Mouse (Mus musculus): Measurements from ENCODE around the gene Fam208a. TPM values are rescaled to one million over a fixed set of nuclear protein-coding genes. Genes with fewer than 3 reads are reported as not detected.

Fam208a gene
- polyA plus RNA-seq, 1 experiment from 2014 or later = 19.1 TPM

DNA sequence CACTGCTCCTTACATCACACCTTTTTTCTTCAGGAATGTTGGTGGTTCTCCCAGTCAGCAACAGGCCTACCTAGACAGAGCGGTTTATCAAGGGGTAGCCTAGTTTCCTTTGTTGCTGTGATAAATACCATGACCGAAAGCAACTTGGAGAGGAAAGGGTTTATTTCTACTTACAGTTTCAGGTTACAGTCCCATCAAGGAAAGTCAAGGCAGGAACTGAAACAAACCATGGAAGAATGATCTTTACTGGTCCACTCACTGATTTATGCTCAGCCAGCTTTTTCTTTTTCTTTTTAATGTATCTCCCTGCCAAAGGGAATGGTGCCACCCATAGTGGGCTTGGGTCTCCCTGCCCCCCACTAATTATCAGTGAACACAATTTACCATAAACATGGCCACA, 22.7 kb upstream of the Fam208a start:
- H3K9me3 ChIP-seq (ENCODE audit: control insufficient read depth, low read length) = 0 out of 2 replicates have a peak, but pooled peaks cover 3% of the 10 kb centered on the region
- ATAC-seq (ENCODE audit: low FRiP score, low TSS enrichment) (no peak), DNase-seq (no peak)
- no peaks in the 10 kb centered on the region for H3K4me1 ChIP-seq (ENCODE audit: control insufficient read depth, insufficient read depth, low read length)
- H3K27ac ChIP-seq (replicated peaks; ENCODE audit: low read depth, low read length) = no peak overlapping the region
- H3K36me3 ChIP-seq (ENCODE audit: control insufficient read depth, insufficient read depth, low read length) = no peaks in the 10 kb centered on the region
- WGBS = 95% methylated on average over 2 of the region's 2 CpGs
- no peak overlapping the region for H3K9ac ChIP-seq (replicated peaks; ENCODE audit: low read length)
- H3K27me3 ChIP-seq (ENCODE audit: control insufficient read depth, insufficient read depth, low read length) = no peaks in the 10 kb centered on the region
- H3K4me3 ChIP-seq (replicated peaks; ENCODE audit: low read depth, low read length) = no peak overlapping the region
- H3K4me2 ChIP-seq (ENCODE audit: low read length) = no peak overlapping the region

DNA sequence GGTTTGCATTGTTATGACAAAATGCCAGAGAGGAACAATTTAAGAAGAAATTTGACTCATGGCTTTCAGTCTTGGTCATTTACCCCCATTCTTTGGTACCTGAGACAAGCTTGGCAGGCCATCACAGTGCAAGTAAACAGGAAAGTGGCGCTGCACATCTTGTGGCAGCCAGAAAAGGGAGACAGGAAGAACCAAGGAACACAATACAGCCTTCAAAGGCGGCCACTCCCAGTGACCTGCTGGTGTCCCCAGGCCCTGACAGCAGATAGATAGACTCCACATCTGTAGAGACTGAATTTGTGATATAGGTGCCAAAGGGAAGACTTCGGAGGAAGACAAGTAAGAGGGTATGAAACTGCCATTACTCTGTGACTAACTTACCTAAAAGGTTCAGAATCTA, 20.4 kb upstream of the Fam208a start:
- Histone ChIP-seq H3K4me1 (ENCODE audit: control insufficient read depth, insufficient read depth, low read length) (no peaks in the 10 kb centered on the region), H3K9ac (replicated peaks; ENCODE audit: low read length) (no peak overlapping the region), H3K36me3 (ENCODE audit: control insufficient read depth, insufficient read depth, low read length) (no peaks in the 10 kb centered on the region), H3K9me3 (ENCODE audit: control insufficient read depth, low read length) (0 out of 2 replicates have a peak, but pooled peaks cover 3% of the 10 kb centered on the region), H3K27ac (replicated peaks; ENCODE audit: low read depth, low read length) (no peak overlapping the region), H3K27me3 (ENCODE audit: control insufficient read depth, insufficient read depth, low read length) (no peaks in the 10 kb centered on the region), H3K4me3 (replicated peaks; ENCODE audit: low read depth, low read length) (no peak overlapping the region), H3K4me2 (ENCODE audit: low read length) (no peak overlapping the region)
- DNase-seq (no peak), ATAC-seq (ENCODE audit: low FRiP score, low TSS enrichment) (no peak)
- WGBS = 87% methylated on average over 3 of the region's 3 CpGs

DNA sequence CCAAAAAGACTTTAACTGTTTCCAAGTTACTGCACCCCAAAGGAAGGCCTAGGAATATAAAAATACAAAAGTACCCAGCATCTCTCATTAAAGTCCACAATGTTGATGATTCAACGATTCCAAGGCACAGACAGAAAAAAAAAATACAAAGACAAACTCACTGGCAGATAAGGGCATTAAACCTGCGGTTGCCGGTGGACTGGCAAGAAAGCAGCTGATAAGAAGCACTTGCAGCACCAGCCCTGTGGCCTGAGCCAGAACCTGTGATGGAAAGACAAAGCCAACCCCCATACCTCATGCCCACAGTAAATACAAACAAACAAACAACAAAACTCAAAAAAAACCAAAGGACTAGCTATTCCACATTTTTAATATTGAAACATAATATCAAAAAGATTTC, 19.0 kb upstream of the Fam208a start:
- H3K27ac ChIP-seq (replicated peaks; ENCODE audit: low read depth, low read length) = no peak overlapping the region
- WGBS = 96% methylated on average over 3 of the region's 3 CpGs

DNA sequence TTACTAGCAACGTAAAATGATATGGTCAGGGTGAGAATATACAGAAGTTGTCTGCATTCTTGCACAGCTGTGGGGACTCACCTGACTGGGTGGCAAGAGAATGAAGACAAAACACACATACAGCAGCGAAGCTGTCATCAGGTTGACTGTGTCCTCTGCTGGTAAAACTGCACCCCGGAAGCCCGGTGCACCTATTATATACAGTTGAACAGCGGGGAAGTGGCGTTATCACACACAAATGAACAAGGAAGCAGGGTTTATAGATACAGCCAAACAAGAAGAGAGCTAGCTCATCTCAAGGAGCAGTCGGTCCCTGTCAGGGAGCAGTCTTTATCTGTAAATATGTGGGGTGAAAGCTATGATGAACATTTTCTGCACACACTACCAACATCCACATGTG, 17.1 kb upstream of the Fam208a start:
- no peaks in the 10 kb centered on the region for H3K36me3 ChIP-seq (ENCODE audit: control insufficient read depth, insufficient read depth, low read length)
- H3K27ac ChIP-seq (replicated peaks; ENCODE audit: low read depth, low read length) = no peak overlapping the region
- H3K9ac ChIP-seq (replicated peaks; ENCODE audit: low read length) = no peak overlapping the region
- no peaks in the 10 kb centered on the region for H3K4me1 ChIP-seq (ENCODE audit: control insufficient read depth, insufficient read depth, low read length)
- no peaks in the 10 kb centered on the region for H3K27me3 ChIP-seq (ENCODE audit: control insufficient read depth, insufficient read depth, low read length)
- 96% methylated on average over 7 of the region's 7 CpGs for WGBS
- no peak overlapping the region for H3K4me2 ChIP-seq (ENCODE audit: low read length)
- no peak for DNase-seq
- no peak overlapping the region for H3K4me3 ChIP-seq (replicated peaks; ENCODE audit: low read depth, low read length)
- no peaks in the 10 kb centered on the region for H3K9me3 ChIP-seq (ENCODE audit: control insufficient read depth, low read length)
- ATAC-seq (ENCODE audit: low FRiP score, low TSS enrichment) = no peak

More for the DNA sequence above, 19.0 kb upstream of the Fam208a start:
- Histone ChIP-seq H3K4me1 (ENCODE audit: control insufficient read depth, insufficient read depth, low read length) (no peaks in the 10 kb centered on the region), H3K9me3 (ENCODE audit: control insufficient read depth, low read length) (0 out of 2 replicates have a peak, but pooled peaks cover 3% of the 10 kb centered on the region), H3K27me3 (ENCODE audit: control insufficient read depth, insufficient read depth, low read length) (no peaks in the 10 kb centered on the region), H3K36me3 (ENCODE audit: control insufficient read depth, insufficient read depth, low read length) (no peaks in the 10 kb centered on the region), H3K9ac (replicated peaks; ENCODE audit: low read length) (no peak overlapping the region), H3K4me3 (replicated peaks; ENCODE audit: low read depth, low read length) (no peak overlapping the region), H3K4me2 (ENCODE audit: low read length) (no peak overlapping the region)
- DNase-seq = no peak
- no peak for ATAC-seq (ENCODE audit: low FRiP score, low TSS enrichment)

DNA sequence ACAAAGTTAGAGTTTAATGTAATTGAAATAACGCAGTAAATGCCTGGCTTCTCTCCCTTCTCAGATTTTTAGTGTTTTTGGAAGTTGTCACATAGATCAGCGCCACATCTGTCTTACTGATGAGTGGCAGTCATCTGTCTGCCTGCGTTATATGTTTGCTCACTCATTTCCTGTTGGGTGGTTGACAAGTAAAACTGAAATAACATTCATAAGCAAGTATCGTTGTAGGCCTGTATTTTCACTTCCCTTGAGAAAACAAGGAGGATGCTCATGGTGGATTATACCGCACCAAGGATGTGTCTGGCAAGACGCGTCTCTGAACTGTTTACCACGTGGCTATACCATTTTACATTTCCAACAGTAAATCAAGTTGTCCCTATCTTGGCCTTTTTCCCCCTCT, 15.9 kb upstream of the Fam208a start:
- Histone ChIP-seq H3K27ac (replicated peaks; ENCODE audit: low read depth, low read length) (no peak overlapping the region), H3K36me3 (ENCODE audit: control insufficient read depth, insufficient read depth, low read length) (no peaks in the 10 kb centered on the region), H3K4me2 (ENCODE audit: low read length) (no peak overlapping the region), H3K9me3 (ENCODE audit: control insufficient read depth, low read length) (no peaks in the 10 kb centered on the region), H3K9ac (replicated peaks; ENCODE audit: low read length) (no peak overlapping the region), H3K4me1 (ENCODE audit: control insufficient read depth, insufficient read depth, low read length) (no peaks in the 10 kb centered on the region), H3K4me3 (replicated peaks; ENCODE audit: low read depth, low read length) (no peak overlapping the region), H3K27me3 (ENCODE audit: control insufficient read depth, insufficient read depth, low read length) (no peaks in the 10 kb centered on the region)
- ATAC-seq (ENCODE audit: low FRiP score, low TSS enrichment) (no peak), DNase-seq (no peak)
- WGBS = 91% methylated on average over 8 of the region's 8 CpGs

DNA sequence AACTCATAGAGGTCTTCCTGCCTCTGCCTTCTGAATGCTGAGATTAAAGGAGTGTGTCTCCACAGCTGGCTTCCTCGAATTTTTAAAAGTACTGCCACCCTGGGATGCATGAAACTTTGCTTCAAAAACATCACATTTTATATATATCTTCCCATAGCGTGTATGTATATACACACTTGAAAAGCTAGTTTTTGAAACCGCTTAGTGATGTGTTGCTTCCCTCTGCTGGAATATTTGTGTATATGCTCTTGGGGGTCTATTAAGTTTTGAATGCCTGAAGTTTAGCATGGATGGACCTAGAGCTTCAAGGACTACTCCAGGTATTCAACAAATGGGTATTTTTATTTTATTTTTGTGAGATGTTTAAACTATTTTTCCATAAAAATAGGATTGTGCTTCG, 14.7 kb upstream of the Fam208a start:
- ATAC-seq (ENCODE audit: low FRiP score, low TSS enrichment) = no peak
- H3K27ac ChIP-seq (replicated peaks; ENCODE audit: low read depth, low read length) = no peak overlapping the region
- no peak overlapping the region for H3K4me2 ChIP-seq (ENCODE audit: low read length)
- no peak overlapping the region for H3K4me3 ChIP-seq (replicated peaks; ENCODE audit: low read depth, low read length)
- WGBS = 54% methylated on average over 4 of the region's 4 CpGs
- peak; percentile 75 for DNase-seq
- no peak overlapping the region for H3K9ac ChIP-seq (replicated peaks; ENCODE audit: low read length)
- H3K36me3 ChIP-seq (ENCODE audit: control insufficient read depth, insufficient read depth, low read length) = no peaks in the 10 kb centered on the region
- H3K9me3 ChIP-seq (ENCODE audit: control insufficient read depth, low read length) = no peaks in the 10 kb centered on the region
- H3K4me1 ChIP-seq (ENCODE audit: control insufficient read depth, insufficient read depth, low read length) = no peaks in the 10 kb centered on the region
- H3K27me3 ChIP-seq (ENCODE audit: control insufficient read depth, insufficient read depth, low read length) = no peaks in the 10 kb centered on the region

DNA sequence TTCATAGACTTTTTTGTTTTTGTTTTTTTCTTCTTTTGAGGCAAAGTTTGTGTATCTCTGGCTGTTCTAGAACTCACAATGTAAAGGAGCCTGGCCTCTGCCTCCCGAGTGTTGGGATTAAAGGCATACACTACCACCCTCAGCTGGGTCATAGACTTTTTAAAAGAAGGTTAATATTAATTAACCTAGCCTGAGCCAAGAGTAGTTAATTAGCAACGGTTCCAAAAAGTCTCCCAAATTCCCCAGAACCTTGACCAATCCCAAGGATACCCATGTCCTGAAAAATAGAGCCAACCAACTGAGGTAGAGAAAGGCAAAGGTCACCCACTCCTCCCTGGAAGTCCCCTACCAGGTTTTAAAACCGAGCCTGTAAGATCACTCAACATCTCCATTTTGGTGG, 7.8 kb upstream of the Fam208a start:
- Histone ChIP-seq H3K9me3 (ENCODE audit: control insufficient read depth, low read length) (no peaks in the 10 kb centered on the region), H3K27me3 (ENCODE audit: control insufficient read depth, insufficient read depth, low read length) (no peaks in the 10 kb centered on the region), H3K27ac (replicated peaks; ENCODE audit: low read depth, low read length) (no peak overlapping the region), H3K4me3 (replicated peaks; ENCODE audit: low read depth, low read length) (no peak overlapping the region), H3K4me2 (ENCODE audit: low read length) (no peak overlapping the region), H3K4me1 (ENCODE audit: control insufficient read depth, insufficient read depth, low read length) (no peaks in the 10 kb centered on the region), H3K36me3 (ENCODE audit: control insufficient read depth, insufficient read depth, low read length) (no peaks in the 10 kb centered on the region), H3K9ac (replicated peaks; ENCODE audit: low read length) (no peak overlapping the region)
- 73% methylated on average over 3 of the region's 3 CpGs for WGBS
- ATAC-seq (ENCODE audit: low FRiP score, low TSS enrichment) (no peak), DNase-seq (no peak)

DNA sequence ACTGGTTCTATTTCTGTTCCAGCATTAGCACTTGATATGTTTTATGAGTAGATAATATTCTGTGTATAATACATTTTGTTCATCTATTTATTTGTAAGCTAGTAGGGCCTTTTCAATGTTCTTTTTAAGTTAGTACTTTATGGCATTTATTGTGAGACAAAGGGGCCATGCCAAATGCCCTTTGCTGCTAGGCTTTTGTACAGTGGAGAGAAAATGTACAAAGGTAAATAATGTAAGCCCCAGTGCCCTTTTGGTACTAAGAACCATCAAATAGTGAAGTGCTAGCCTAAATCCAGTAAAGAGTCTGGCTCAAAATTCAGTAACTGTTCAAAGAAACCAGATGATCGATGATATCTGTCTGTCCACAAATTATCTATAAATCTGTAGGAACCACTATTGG, 6.3 kb upstream of the Fam208a start:
- Histone ChIP-seq H3K4me1 (ENCODE audit: control insufficient read depth, insufficient read depth, low read length) (no peaks in the 10 kb centered on the region), H3K4me2 (ENCODE audit: low read length) (no peak overlapping the region), H3K27ac (replicated peaks; ENCODE audit: low read depth, low read length) (no peak overlapping the region), H3K9me3 (ENCODE audit: control insufficient read depth, low read length) (no peaks in the 10 kb centered on the region), H3K27me3 (ENCODE audit: control insufficient read depth, insufficient read depth, low read length) (no peaks in the 10 kb centered on the region), H3K9ac (replicated peaks; ENCODE audit: low read length) (no peak overlapping the region), H3K36me3 (ENCODE audit: control insufficient read depth, insufficient read depth, low read length) (no peaks in the 10 kb centered on the region), H3K4me3 (replicated peaks; ENCODE audit: low read depth, low read length) (no peak overlapping the region)
- WGBS = 97% methylated on average over 1 of the region's 1 CpGs
- ATAC-seq (ENCODE audit: low FRiP score, low TSS enrichment) (no peak), DNase-seq (no peak)

DNA sequence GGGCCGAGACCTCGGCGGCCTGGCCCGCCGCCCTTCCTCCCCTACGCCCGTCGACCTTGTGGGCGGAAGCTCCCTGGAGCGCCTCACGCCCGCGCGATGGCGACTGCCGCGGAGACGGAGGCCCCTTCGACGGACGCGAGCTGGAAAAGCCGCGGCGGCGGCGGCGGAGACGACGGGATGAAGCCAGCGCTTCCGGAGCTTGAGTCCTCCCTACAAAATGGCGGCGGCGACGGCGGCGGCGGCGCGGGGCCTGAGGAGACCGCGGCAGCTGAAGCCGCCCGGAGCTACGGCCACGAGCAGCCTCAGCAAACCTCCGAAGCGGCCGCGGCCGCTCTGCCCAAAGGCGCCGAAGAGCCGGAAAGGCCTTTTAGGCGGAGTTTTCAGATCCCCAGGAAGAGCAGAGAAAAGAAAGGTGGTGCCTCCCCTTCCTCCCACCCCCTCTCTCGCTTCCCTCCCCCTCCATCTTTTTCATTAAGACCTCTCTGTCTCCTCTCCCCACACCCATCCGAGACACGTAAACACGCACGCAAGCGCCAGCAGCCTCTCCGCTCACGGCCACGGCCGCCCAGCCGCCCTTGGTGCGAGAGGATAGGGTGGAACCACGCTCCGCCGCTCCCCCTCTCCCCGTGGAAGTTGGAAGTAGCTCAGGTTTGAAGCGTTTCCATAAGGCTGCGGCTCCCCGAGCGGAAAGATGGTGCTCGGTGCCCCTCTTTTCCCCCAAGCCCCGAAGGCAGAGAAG, 508 bp downstream of the Fam208a start:
- WGBS = under 1% methylated on average over 78 of the region's 78 CpGs
- DNase-seq (peak; percentile 89), ATAC-seq (ENCODE audit: low FRiP score, low TSS enrichment) (peak; percentile 87)
- Histone ChIP-seq H3K27ac (replicated peaks; ENCODE audit: low read depth, low read length) (peak overlapping the region; percentile 100), H3K9me3 (ENCODE audit: control insufficient read depth, low read length) (0 out of 2 replicates have a peak, but pooled peaks cover 11% of the 10 kb centered on the region), H3K27me3 (ENCODE audit: control insufficient read depth, insufficient read depth, low read length) (no peaks in the 10 kb centered on the region), H3K4me1 (ENCODE audit: control insufficient read depth, insufficient read depth, low read length) (peaks cover 6% of the 10 kb centered on the region), H3K9ac (replicated peaks; ENCODE audit: low read length) (peak overlapping the region; percentile 95), H3K4me3 (replicated peaks; ENCODE audit: low read depth, low read length) (peak overlapping the region; percentile 81), H3K36me3 (ENCODE audit: control insufficient read depth, insufficient read depth, low read length) (peaks cover 7% of the 10 kb centered on the region; the same call in 1 of the 2 replicates), H3K4me2 (ENCODE audit: low read length) (peak overlapping the region; percentile 80)

Data from midbrain, embryonic 14.5 days (tissue).